Mouse (Mus musculus) bone marrow, adult 2 months (tissue): ENCODE measurements around the gene Cacna1c. TPM values are rescaled to one million over a fixed set of nuclear protein-coding genes. Genes with fewer than 3 reads are reported as not detected.

Experiments
- H3K27ac ChIP-seq: fragments of 200-500 bp; 2 replicates; pipeline ENCODE4 v1.5.1; 2012; ENCODE audit warnings: low read depth, mild to moderate bottlenecking, control low read depth, inconsistent platforms, low read length; ENCODE audit not compliant: control insufficient read depth, poor library complexity, insufficient read depth
- H3K4me1 ChIP-seq: fragments of 200-500 bp; 2 replicates; pipeline ENCODE4 v1.6.1; 2011; ENCODE audit warnings: low read length; ENCODE audit not compliant: control insufficient read depth, insufficient read depth
- H3K4me3 ChIP-seq: fragments of 200-500 bp; replicated peaks from 2 replicates; pipeline ENCODE3; 2011; ENCODE audit warnings: mild to moderate bottlenecking, low read depth, low read length, control low read depth; ENCODE audit not compliant: control insufficient read depth
- CTCF ChIP-seq: fragments of 200-500 bp; IDR thresholded peaks from 2 replicates; pipeline ENCODE4 v1.5.1; 2011; ENCODE audit warnings: low read length, control low read depth; ENCODE audit not compliant: control insufficient read depth, insufficient read depth
- POLR2A ChIP-seq: fragments of 200-500 bp; IDR thresholded peaks from 2 replicates; pipeline ENCODE4 v1.6.1; 2011; ENCODE audit warnings: low read depth, mild to moderate bottlenecking, control low read depth, low read length, borderline replicate concordance; ENCODE audit not compliant: control insufficient read depth
- WGBS: fragments of 180-500 bp; shearing (Covaris S2); methylation state at CpG from one replicate; pipeline ENCODE4 v1.1.7; 2018; 5-methylcytosine and 5-hydroxymethylcytosine counted together
- polyA plus RNA-seq: library from polyadenylated mRNA; stranded (reverse); fragments of >200 nt; gene quantifications from 2 replicates; pipeline ENCODE4 v1.2.4, GENCODE M21; 2011; ENCODE audit warnings: low replicate concordance; ENCODE audit not compliant: missing spikeins, insufficient read depth, insufficient read length

The Cacna1c gene
- polyA plus RNA-seq, 1 experiment = 3.1 TPM

DNA sequence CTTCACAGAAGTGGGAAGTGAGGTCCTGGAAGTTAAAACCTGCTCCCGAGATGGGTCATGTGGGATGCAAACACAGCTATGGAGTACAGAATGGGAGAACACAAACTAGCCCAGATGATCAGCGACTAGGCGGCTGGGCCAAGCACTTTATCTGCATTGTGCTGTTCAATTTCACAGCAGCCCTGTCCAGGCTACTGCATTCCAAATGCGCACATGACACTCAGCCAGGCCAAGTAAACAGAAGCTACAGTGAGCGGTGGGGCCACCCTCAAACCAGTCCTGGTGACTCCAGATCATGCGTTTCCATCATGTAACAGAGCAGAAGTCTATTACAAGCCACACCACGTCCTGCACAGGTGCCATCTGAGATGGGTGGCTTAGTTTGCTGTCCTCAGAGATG lies 376.6 kb downstream of the Cacna1c start:
- TF ChIP-seq POLR2A (no peak), CTCF (no peak)
- Histone ChIP-seq H3K4me3 (no peak overlapping the region), H3K4me1 (no peaks in the 10 kb centered on the region), H3K27ac (no peak overlapping the region)
- 79% methylated on average over 7 of the region's 7 CpGs for WGBS

DNA sequence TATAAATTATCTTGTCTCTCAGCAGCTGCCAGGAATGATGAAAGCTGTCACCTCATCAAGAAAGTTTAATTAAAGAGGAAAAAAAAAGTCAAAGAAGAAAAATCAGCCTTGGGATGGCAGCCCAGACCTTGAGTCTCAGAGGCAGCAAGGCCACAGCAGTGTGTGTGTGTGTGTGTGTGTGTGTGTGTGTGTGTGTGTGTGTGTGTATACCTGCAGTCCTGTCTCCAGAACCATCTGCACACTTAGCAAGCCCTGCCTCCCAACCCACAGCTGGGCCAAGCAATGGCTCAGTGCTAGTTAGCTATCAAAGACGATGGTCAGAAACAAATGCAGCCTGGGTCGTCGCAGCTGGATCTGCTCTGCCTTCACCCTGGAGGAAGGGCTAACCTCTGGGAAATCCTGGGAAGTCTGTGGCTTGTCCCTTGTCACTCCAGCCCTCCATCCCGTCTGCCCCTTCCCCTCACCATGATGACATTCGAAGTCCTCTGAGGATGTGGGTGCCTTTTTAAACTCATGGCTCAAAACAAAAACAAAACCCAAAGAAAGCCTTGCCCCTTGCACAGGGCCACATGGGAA lies 378.2 kb downstream of the Cacna1c start:
- no peak for TF ChIP-seq POLR2A
- no peak for TF ChIP-seq CTCF
- H3K4me1 ChIP-seq = no peaks in the 10 kb centered on the region
- 49% methylated on average over 5 of the region's 5 CpGs for WGBS
- no peak overlapping the region for H3K27ac ChIP-seq
- H3K4me3 ChIP-seq = no peak overlapping the region

DNA sequence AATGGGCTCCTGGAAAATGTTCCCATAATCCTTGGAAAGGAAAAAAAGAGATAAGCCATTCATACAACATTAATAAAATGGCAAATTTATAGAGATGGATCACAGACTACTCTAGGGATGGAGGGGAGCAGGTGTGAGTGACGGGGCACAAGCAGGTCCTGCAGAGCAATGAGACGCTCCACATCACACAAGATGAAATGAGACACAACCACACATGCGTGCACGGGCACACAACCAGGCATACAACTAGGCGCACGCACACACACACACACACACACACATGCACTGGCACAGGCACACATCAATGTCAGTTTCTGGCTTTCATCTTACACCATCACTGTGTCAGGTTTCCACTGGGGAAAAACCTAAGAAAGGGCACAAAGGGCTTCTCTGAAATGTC lies 380.0 kb downstream of the Cacna1c start:
- TF ChIP-seq CTCF (no peak), POLR2A (no peak)
- Histone ChIP-seq H3K27ac (no peak overlapping the region), H3K4me3 (no peak overlapping the region), H3K4me1 (no peaks in the 10 kb centered on the region)
- WGBS = 87% methylated on average over 6 of the region's 6 CpGs

DNA sequence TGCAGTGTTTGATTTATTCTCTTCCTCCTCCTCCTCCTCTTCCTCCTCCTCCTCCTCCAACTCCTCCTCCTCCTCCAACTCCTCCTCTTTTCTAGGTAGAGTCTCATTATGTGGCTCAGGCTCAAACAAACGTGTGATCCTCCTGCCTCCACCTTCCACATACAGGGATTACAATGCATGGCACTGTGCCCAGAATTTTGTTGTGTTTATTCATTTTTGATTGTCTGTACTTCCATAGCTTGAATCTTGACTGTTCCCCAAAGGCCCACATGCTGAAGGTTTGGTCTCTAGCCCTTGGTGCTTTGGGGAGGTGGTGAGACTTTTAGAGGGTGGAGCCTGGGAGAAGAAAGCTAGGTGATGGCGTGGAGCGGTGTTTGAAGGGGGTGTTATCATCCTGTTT lies 383.7 kb downstream of the Cacna1c start:
- Histone ChIP-seq H3K4me3 (no peak overlapping the region), H3K27ac (no peak overlapping the region), H3K4me1 (no peaks in the 10 kb centered on the region)
- 62% methylated on average over 3 of the region's 3 CpGs for WGBS
- TF ChIP-seq CTCF = no peak
- TF ChIP-seq POLR2A = no peak

DNA sequence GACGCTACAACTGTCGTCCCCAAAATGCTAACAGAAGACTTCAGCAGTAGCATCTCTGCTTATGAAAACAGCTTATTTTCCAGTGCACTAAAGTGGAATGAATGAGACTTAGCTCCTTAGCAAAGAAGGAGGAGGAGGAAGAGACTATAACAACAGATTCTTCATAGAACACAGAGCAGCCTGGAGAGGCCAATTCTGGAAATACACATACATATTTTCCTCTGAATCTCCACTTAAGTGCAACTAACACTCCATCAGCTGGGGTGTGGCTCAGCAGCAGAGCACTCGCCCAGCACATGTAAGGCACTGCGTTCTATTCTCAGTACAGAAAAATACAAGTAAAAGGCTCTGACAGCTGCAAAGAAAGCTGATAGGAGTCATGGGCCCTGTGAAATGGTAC lies 384.2 kb downstream of the Cacna1c start:
- no peaks in the 10 kb centered on the region for H3K4me1 ChIP-seq
- no peak overlapping the region for H3K27ac ChIP-seq
- TF ChIP-seq CTCF (no peak), POLR2A (no peak)
- no peak overlapping the region for H3K4me3 ChIP-seq
- 81% methylated on average over 4 of the region's 4 CpGs for WGBS

DNA sequence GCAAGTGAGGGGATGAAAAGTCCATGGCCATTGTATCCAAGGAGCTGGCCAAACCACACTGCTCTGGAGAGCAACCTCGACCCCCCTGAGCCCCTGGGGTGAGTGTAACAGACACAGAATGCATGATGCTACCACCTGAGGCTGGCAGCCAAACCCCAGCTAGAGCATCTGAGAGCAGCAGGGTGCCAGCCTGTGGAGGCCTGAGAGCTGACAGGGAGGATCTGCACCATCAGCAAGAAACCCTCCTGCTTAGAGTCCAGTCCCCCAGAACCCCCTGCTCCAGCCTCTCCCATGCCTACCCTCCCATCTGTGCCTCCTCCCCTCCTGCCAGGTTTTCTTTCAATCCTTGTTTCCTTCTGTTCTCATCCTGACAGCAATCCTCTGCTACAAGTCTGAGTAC lies 385.4 kb downstream of the Cacna1c start:
- H3K4me3 ChIP-seq = no peak overlapping the region
- 41% methylated on average over 1 of the region's 1 CpGs for WGBS
- H3K4me1 ChIP-seq = no peaks in the 10 kb centered on the region
- H3K27ac ChIP-seq = no peak overlapping the region
- TF ChIP-seq CTCF (no peak), POLR2A (no peak)

DNA sequence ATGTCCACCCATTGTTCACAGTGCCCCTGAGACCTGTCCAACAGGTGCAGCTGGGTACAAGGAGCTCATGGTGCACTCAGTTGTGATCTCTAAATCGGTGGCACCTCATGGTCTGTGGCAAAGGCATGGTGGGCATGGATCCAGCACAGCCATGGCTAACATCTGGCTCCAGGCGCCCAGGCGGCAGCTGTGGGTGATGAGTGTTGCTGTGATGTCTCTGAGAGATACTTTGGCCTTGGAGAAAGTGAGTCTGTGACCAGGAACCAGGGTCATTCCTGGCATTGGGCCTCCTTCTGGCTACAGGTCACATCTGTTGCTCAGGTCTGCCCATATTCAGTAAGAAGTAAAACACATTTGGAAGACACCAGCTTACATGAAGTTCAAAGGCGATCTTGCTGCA lies 391.1 kb downstream of the Cacna1c start:
- TF ChIP-seq CTCF (no peak), POLR2A (no peak)
- Histone ChIP-seq H3K4me1 (no peaks in the 10 kb centered on the region), H3K4me3 (no peak overlapping the region), H3K27ac (no peak overlapping the region)
- WGBS = 68% methylated on average over 4 of the region's 4 CpGs

DNA sequence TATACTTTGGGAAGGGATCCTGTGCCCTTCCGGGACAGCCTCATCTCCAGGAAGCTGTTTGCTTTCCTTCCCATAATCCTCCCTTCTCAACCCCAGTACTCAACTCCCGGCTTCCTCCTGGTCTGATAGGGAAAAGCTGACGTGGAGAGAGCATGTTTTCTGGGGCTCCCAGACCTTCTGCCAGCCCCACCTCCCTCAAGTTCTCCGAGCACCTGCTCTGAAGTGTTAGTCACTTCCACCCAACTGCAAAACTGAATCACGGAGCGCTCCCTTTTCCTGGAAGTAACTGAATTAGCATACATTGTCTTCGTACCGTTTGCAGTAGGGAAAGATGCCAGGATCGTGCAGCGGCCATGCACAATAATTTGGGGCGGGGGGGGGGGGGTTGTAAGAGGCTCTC lies 393.9 kb downstream of the Cacna1c start:
- TF ChIP-seq CTCF (no peak), POLR2A (no peak)
- H3K27ac ChIP-seq = no peak overlapping the region
- H3K4me1 ChIP-seq = no peaks in the 10 kb centered on the region
- H3K4me3 ChIP-seq = no peak overlapping the region
- WGBS = 60% methylated on average over 11 of the region's 11 CpGs

DNA sequence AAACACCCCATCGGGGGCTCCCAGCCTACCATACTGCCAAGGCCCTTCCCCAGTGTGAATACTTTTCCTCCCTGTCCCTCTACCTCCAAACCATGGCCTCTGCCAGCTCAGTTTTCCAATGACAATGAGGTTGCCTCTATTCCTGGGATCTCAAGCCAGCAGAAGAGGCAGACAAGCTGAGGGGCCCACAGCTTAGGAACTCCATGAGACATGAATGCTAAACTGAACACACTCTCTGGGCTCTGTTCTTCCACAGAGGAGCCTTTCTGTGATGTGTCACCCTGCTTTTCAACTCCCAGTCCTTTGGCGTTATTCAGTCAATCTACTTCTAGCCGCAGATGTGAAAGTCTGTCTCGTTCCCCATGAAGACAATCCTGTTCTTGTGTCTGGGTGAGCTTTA lies 399.8 kb downstream of the Cacna1c start:
- TF ChIP-seq CTCF (no peak), POLR2A (no peak)
- Histone ChIP-seq H3K4me1 (no peaks in the 10 kb centered on the region), H3K4me3 (no peak overlapping the region), H3K27ac (no peak overlapping the region)
- WGBS = 91% methylated on average over 4 of the region's 4 CpGs
